Mouse (Mus musculus) kidney, postnatal 0 days (tissue): ENCODE measurements around the gene March11. TPM values are rescaled to one million over a fixed set of nuclear protein-coding genes. Genes with fewer than 3 reads are reported as not detected.

Experiments used
- ATAC-seq: fragments of 200-750 bp; cut with Nextera tagmentation; replicated peaks from 2 replicates; pipeline ENCODE4 v1.8.0; 2017; ENCODE audit warnings: low read depth, moderate number of reproducible peaks, moderate TSS enrichment, moderate library complexity; ENCODE audit not compliant: low FRiP score
- DNase-seq: peaks from one replicate; pipeline ENCODE4 v3.0.0-alpha.2; 2016; ENCODE audit warnings: low spot score
- H3K27ac ChIP-seq: fragments of 300-500 bp; sonication (generic); 2 replicates; pipeline ENCODE4 v1.5.1; 2014; ENCODE audit warnings: mild to moderate bottlenecking
- H3K27me3 ChIP-seq: fragments of 300-500 bp; sonication (generic); 2 replicates; pipeline ENCODE4 v1.6.1; 2014; ENCODE audit warnings: low read length, mixed read lengths; ENCODE audit not compliant: insufficient read depth
- H3K36me3 ChIP-seq: fragments of 300-500 bp; sonication (generic); 2 replicates; pipeline ENCODE4 v1.6.1; 2014; ENCODE audit warnings: low read length, mixed read lengths; ENCODE audit not compliant: insufficient read depth
- H3K4me1 ChIP-seq: fragments of 300-500 bp; sonication (generic); replicated peaks from 2 replicates; pipeline ENCODE4 v1.6.1; 2014; ENCODE audit warnings: antibody characterized with exemption, low read length, mixed read lengths; ENCODE audit not compliant: insufficient read depth
- H3K4me2 ChIP-seq: fragments of 300-500 bp; sonication (generic); 2 replicates; pipeline ENCODE4 v1.6.1; 2014; ENCODE audit warnings: mild to moderate bottlenecking, low read length, moderate library complexity, mixed read lengths
- H3K4me3 ChIP-seq: fragments of 300-500 bp; sonication (generic); replicated peaks from 2 replicates; pipeline ENCODE4 v1.5.1; 2014; ENCODE audit warnings: low read depth, low read length
- H3K9ac ChIP-seq: fragments of 300-500 bp; sonication (generic); 2 replicates; pipeline ENCODE4 v1.6.1; 2014; ENCODE audit warnings: low read depth, low read length
- H3K9me3 ChIP-seq: fragments of 300-500 bp; sonication (generic); replicated peaks from 2 replicates; pipeline ENCODE4 v1.6.1; 2016; ENCODE audit warnings: low read length, inconsistent platforms, mixed read lengths
- CTCF ChIP-seq: IDR thresholded peaks from 2 replicates; pipeline ENCODE4 v1.5.1; 2016; ENCODE audit warnings: antibody characterized with exemption, low read depth, mild to moderate bottlenecking, moderate library complexity
- WGBS: fragments of 180-500 bp; shearing (Covaris S2); extraction: QIAGEN DNeasy Blood & Tissue Kit; methylation state at CpG from one replicate; pipeline ENCODE4 v1.1.7; 2014; 5-methylcytosine and 5-hydroxymethylcytosine counted together
- polyA plus RNA-seq: library from polyadenylated mRNA; unstranded; fragments of >200 nt; fragmentation: Nextera tagmentation; extraction: Ambion mirVana; gene quantifications from 2 replicates; pipeline ENCODE4 v1.2.1, GENCODE M21; 2015

The March11 gene
- polyA plus RNA-seq, 1 experiment from 2014 or later, result 0.37 TPM

GRCm38 (mm10) chr15:26292811-26293210, 16.0 kb upstream of the March11 start:
- H3K27me3 ChIP-seq, result no peaks in the 10 kb centered on the region
- no peak overlapping the region for H3K4me3 ChIP-seq
- H3K27ac ChIP-seq, result no peak overlapping the region
- DNase-seq (no peak), ATAC-seq (no peak)
- H3K4me1 ChIP-seq, result no peaks in the 10 kb centered on the region
- no peak overlapping the region for H3K9ac ChIP-seq
- H3K9me3 ChIP-seq, result no peaks in the 10 kb centered on the region
- H3K36me3 ChIP-seq, result no peaks in the 10 kb centered on the region
- no peak for TF ChIP-seq CTCF
- no peak overlapping the region for H3K4me2 ChIP-seq
- 69% methylated on average over 2 of the region's 2 CpGs for WGBS

- no peaks in the 10 kb centered on the region for H3K4me1 ChIP-seq
- H3K9me3 ChIP-seq, result no peaks in the 10 kb centered on the region
- 57% methylated on average over 1 of the region's 1 CpGs for WGBS
- no peak for TF ChIP-seq CTCF
- DNase-seq, result no peak
- H3K4me3 ChIP-seq, result no peak overlapping the region
- H3K4me2 ChIP-seq, result no peak overlapping the region
- no peak overlapping the region for H3K9ac ChIP-seq
- no peaks in the 10 kb centered on the region for H3K36me3 ChIP-seq
- H3K27me3 ChIP-seq, result no peaks in the 10 kb centered on the region
- H3K27ac ChIP-seq, result no peak overlapping the region
- no peak for ATAC-seq
Observed at GRCm38 (mm10) chr15:26293215-26293614, 15.6 kb upstream of the March11 start.

GRCm38 (mm10) chr15:26298668-26299067, 10.2 kb upstream of the March11 start:
- no peak for TF ChIP-seq CTCF
- no peaks in the 10 kb centered on the region for H3K9me3 ChIP-seq
- H3K27me3 ChIP-seq, result no peaks in the 10 kb centered on the region
- H3K4me3 ChIP-seq, result no peak overlapping the region
- H3K27ac ChIP-seq, result no peak overlapping the region
- ATAC-seq (no peak), DNase-seq (no peak)
- H3K4me1 ChIP-seq, result no peaks in the 10 kb centered on the region
- no peak overlapping the region for H3K4me2 ChIP-seq
- no peak overlapping the region for H3K9ac ChIP-seq
- 88% methylated on average over 6 of the region's 6 CpGs for WGBS
- H3K36me3 ChIP-seq, result no peaks in the 10 kb centered on the region

- Histone ChIP-seq H3K4me1 (0 out of 2 replicates have a peak, but pooled peaks cover 3% of the 10 kb centered on the region), H3K4me3 (peak overlapping the region; percentile 47), H3K4me2 (peak overlapping the region; percentile 86), H3K9ac (no peak overlapping the region), H3K27ac (no peak overlapping the region), H3K9me3 (no peaks in the 10 kb centered on the region), H3K36me3 (no peaks in the 10 kb centered on the region), H3K27me3 (peaks cover 12% of the 10 kb centered on the region; the same call in 1 of the 2 replicates)
- TF ChIP-seq CTCF, result no peak
- under 1% methylated on average over 54 of the region's 62 CpGs for WGBS
- DNase-seq (peak; percentile 83), ATAC-seq (peak; percentile 75; the same call in 1 of the 2 replicates)
Observed at GRCm38 (mm10) chr15:26309291-26309931, 563 bp downstream of the March11 start.

- no peak for ATAC-seq
- WGBS, result 68% methylated on average over 2 of the region's 2 CpGs
Observed at GRCm38 (mm10) chr15:26319866-26320265, 11.0 kb downstream of the March11 start.

GRCm38 (mm10) chr15:26320402-26320801, 11.6 kb downstream of the March11 start:
- no peak for TF ChIP-seq CTCF
- no peak for DNase-seq
- Histone ChIP-seq H3K27me3 (no peaks in the 10 kb centered on the region), H3K36me3 (no peaks in the 10 kb centered on the region), H3K27ac (no peak overlapping the region), H3K4me3 (no peak overlapping the region), H3K9ac (no peak overlapping the region), H3K4me2 (no peak overlapping the region), H3K9me3 (no peaks in the 10 kb centered on the region), H3K4me1 (no peaks in the 10 kb centered on the region)
- no peak for ATAC-seq
- 86% methylated on average over 3 of the region's 3 CpGs for WGBS

More at GRCm38 (mm10) chr15:26319866-26320265, 11.0 kb downstream of the March11 start:
- H3K27ac ChIP-seq, result no peak overlapping the region
- no peak for DNase-seq
- no peaks in the 10 kb centered on the region for H3K4me1 ChIP-seq
- TF ChIP-seq CTCF, result no peak
- no peaks in the 10 kb centered on the region for H3K27me3 ChIP-seq
- no peak overlapping the region for H3K9ac ChIP-seq
- no peak overlapping the region for H3K4me2 ChIP-seq
- H3K4me3 ChIP-seq, result no peak overlapping the region
- no peaks in the 10 kb centered on the region for H3K36me3 ChIP-seq
- no peaks in the 10 kb centered on the region for H3K9me3 ChIP-seq

- Histone ChIP-seq H3K36me3 (no peaks in the 10 kb centered on the region), H3K9me3 (no peaks in the 10 kb centered on the region), H3K27me3 (no peaks in the 10 kb centered on the region), H3K9ac (no peak overlapping the region), H3K4me2 (no peak overlapping the region), H3K27ac (no peak overlapping the region), H3K4me1 (no peaks in the 10 kb centered on the region), H3K4me3 (no peak overlapping the region)
- ATAC-seq, result no peak
- 82% methylated on average over 4 of the region's 4 CpGs for WGBS
- no peak for TF ChIP-seq CTCF
- DNase-seq, result no peak
Observed at GRCm38 (mm10) chr15:26322804-26323203, 14.0 kb downstream of the March11 start.
